Mouse (Mus musculus): ENCODE results near the gene Rptor.

Gene Rptor

DNA sequence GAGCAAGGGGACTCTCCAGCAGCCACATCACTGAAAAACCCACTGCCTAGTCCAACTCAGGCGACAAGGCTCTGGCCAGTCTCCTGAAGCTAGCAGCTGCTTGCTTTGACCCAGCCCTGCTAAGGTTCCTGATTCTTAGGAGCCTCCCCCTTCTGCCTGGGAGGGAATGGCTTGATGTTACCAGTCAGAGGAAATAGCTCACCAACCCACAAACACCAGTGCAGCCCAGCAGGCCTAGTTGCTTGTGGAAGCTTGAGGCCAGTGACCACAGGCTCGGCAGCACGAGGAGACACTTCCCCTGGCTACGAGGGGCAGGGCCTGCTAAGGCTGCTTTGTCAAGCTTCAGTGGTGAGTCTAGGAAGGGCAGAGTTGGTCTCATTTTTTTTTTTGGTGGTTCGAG is 322.5 kb downstream of the Rptor start:
- no peak for DNase-seq (ENCODE audit: extremely low spot score, low spot score)

DNA sequence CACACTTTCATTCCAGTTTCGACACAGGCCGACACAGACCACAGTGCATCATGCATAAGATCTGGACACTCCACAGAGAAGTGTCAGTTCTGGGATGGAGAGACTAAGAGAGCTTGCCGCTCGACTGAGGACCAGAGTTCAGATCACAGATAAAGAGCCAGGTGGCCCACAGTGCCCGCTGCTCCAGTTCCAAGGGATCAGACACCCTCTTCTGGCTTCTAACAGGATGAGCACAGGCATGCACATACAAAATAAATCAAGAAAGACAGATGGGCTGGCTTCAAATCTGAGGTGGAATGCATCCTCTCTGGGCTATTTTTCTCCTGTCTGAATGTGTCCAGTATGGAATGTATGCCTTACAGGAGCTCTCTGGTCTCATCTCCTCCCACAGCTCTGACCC is 324.1 kb downstream of the Rptor start:
- DNase-seq (ENCODE audit: extremely low spot score, low spot score), result no peak

DNA sequence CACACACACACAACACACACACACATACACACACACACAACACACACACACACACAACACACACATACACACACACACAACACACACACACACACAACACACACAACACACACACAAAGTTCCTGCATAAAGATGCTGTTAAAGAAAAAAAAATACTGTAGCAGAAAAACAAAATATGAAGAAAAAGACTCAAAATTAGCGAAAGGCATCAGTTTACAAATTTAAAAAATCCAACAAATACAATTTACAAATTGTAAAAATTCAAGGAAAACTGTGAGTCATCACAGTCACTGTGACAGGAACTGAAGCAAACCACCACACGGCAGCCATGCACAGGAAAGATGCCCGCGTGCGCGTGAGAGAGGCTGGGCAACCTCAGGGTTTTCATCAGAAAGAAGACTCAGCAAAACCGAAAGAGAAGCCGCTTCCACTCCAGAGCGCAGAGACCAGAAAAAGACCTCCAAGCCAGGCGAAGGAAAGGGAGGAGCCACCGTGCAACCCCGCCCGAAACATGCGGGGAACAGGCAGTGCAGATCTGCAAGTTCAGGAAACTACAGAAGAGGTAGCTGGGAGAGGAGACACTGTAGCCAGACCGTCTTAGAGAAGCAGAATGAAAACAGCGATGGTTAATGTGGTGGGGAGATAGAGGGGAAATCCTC is 325.4 kb downstream of the Rptor start:
- DNase-seq (ENCODE audit: extremely low spot score, low spot score), result no peak

DNA sequence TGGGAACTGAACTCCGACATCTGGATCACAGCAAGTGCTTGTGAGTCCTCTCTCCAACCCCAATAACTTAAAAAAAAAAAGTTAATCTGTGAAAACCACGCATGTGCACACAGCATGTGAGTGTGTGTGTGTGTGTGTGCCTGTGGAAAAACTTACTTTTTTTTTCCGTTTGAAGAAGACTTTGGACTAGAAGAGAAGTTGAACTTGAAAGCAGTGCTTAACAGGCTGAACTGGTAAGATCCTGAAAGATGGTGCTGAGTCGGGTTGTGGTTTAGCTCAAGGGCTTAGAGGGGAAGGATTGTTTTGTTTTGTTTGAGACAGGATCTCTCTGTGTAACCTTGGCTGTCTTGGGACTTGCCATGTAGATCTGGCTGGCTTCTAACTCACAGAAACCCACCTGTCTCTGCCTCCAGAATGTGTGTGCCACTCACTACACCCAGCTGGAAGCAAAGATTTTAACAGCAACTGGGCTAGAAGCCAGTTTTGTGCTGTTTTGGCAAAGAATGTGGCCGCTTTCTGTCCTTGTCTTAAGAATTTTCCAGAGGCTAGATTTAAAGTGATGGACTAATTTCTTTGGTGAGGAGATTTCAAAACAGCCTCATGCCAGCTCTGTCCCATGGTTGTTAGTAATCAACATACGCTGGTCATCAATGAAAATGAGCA is 327.0 kb downstream of the Rptor start:
- DNase-seq (ENCODE audit: extremely low spot score, low spot score), result no peak

DNA sequence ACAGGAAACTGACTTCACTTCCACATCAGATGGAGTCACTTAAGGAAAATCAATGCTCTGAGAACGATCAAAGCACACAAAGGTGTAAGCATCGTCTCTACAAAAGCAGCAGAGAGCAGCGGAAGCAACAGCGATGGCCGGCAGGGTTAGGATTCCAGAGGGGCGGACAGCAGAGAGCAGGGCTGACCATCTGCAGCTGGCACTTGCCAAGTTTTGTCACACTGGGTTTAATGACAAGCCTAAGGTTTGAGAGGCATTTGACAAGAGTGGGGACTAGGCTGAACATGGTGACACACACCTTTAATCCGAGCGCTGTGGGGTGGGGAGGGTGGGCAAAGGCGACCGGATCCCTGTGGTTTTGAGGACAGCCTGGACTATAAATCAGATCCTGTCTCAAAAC is 329.1 kb downstream of the Rptor start:
- no peak for DNase-seq (ENCODE audit: extremely low spot score, low spot score)

DNA sequence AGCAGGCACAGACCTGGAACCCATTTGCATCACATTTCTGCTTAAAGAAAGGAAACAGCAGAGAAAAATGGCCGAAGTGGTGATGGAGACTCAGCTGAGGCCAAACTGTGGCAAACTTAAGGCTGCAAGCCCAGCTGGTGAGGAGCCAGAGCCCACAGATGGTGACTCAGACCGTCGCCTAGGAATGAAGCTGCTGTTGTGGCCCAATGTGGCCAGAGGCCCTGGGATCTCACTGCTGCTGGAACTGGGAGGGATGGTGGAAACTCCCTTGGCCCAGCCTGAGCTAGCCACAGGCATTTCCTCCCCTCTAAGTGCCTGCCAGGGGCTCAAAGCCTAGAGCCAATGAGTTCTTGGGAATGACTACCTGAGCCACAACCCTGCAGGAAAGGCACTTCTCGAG is 330.4 kb downstream of the Rptor start:
- no peak for DNase-seq (ENCODE audit: extremely low spot score, low spot score)

DNA sequence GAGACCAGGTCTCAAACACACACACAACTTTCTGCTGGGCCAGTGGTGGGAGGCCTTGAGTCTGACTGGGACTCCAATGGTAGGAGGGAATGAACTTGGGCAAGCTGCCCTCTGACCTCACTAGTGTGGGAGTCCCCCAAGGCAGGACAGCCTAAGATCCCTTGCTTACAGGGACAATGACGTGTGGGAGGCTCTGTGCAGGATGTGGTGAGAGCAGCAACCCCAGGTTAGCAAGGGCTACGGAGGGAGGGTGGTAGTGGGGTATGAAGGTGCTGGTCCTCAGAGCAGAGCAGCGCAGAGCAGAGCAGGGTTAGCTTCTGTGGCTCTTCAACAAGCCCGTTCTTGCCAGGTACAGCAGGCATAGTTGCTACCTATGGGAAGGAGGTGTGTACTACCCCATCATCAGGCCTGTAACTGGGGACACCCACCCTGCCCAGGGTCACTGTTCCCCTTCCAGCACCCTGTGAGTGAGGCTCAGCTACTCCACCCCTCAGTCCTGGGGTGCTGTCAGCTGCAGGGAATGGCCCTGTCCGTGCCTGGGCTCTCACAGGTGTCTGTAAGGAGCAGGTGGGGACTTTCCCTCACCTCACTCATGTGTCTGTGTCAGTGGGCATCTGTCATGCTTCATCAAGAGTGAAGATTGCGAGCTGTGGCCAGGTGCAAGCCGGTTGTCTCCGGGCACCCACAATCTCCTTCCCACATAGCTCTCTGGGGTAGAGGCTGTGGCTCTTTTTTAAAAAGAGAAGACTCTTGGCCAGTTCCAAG is 331.3 kb downstream of the Rptor start:
- no peak for DNase-seq (ENCODE audit: extremely low spot score, low spot score)

DNA sequence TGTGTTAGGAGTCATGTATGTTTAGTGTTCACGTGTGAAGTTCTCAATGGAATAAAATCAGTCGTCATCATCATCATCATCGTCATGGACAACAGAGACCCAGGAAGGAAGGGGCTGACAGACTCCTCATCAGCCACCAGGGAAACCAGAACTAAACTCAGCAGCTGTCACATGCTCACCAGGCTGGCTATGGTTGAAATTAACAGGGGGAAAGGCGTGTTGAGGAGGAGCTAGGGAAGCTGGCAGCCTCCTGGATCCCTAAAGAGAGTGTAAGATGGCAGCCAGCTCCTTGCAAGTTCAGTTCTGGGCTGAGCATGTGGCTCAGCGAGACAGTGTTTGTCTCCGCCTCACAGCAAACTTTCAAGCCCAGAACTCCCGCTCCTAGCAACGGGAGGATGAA is 332.1 kb downstream of the Rptor start:
- no peak for DNase-seq (ENCODE audit: extremely low spot score, low spot score)

DNA sequence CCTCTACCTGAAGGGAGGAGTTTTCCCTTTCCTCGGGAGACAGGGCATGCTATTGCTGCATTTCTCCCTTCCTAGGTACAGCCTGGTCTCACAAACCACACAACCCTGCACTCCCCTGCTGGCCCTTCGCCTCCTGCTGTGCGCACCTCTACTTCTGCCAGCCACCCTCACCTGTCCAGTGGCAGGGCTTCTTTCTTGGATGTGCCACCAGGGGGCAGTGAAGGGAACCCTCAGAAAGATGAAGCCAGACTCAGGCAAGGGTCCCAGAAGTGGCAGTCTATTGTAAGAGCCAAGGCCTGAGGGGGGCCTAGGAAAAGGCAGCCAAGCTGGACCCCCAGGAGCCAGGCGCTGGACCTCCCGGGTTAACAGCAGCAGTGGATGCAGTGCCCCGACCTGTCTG is 332.8 kb downstream of the Rptor start:
- peak; percentile 74 for DNase-seq (ENCODE audit: extremely low spot score, low spot score)

DNA sequence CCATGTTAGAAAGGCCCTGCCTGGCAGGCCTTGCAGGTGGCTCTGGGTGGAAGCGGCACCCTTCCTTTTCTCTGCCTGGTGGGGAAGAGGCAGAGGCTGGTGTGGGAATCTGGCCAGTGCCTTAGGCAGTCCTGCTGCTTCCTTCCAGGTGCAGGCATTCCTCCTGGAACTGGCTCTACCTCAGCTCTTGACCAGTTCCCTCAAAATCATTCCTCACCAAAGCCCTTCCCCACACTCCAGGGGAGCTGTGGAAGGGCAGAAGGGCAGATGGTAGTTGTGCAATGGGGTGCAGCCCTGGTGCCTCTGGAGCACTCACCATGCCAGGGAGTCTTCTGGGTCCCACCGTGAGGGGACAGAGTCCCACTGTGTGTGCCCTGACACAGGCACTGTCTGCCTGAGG is 333.8 kb downstream of the Rptor start:
- DNase-seq (ENCODE audit: extremely low spot score, low spot score), result no peak

DNA sequence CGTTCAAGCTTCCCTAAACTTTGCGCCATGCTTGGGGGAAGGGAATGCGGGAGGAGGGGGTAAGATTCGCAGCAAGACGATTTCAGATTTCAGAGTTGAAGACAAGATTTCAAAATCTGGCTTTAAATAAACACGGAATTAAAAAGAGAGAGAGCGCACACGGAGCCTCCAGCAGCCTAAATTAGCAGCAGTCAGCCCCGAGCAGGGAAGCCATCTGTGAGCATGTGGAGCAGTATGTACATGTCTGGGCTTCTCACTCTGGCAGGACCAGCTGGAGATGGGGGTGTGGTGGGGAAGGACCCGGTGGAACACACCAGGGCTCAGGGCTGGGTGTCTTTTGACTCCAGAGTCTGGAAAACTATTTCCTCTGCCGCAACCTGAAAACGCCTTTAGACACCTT is 334.5 kb downstream of the Rptor start:
- DNase-seq (ENCODE audit: extremely low spot score, low spot score), result no peak

DNA sequence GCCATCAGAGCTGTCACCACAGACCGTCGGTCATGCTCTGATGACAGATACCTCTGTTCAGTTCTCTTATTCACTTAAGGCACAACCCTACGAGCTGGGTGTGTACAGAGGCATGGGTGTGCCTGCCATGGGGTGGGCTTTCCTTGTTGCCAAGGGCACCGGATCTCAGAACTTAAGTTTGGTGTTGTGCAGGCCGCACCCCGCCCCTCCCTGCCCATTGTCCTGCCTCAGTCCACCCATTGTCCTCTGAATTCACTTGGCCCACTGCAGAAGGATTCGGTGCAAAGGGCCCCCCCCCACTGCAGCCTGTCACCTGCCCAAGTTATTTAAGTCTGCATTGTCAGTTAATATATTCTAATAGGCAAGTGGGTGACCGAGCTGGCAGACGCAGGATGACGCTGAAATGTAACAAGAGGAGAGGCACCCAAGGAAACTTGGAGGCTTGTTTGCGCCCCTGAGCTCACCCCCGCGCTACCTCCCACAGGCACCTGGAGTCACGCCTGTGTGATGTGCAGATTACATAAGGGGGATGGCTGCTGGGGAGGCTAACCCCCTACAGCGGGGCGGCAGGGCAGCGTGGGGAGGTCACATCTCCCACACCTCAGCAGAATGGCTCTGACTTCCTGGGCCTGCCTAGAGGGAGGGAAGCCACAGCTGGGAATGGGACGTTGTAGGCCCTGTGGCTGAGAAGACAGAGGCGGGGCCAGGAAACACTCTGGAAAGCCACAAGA is 335.2 kb downstream of the Rptor start:
- no peak for DNase-seq (ENCODE audit: extremely low spot score, low spot score)

DNA sequence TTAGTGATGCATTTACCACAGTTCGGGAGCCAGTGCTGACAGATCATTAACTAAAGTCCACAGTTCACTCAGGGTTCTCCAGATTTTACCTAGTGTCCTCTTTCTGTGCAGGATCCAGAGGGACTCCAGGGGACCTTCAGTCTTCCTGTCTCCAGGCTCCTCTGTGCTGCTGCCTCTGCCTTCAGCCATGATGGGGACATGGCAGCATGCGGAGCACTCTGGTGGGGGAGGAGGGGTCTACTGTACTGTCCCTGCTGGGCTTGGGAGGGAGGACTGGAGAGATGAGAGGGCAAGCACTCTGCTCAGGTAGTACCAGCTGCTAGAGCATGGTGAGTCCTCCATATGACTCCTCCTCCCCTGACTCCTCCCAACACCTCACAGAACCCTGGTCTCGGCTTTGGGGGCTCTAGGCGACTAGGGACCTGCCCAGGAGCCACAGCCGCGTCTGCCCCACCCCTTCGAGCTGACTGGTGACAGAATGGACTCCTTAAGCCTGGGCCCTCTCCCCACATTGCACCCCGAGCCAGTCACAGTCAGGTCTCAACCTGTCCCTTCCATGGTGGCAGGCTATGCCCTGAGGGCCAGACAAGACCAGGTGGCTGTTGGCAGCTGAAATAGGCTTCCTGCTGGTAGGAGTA is 336.5 kb downstream of the Rptor start:
- no peak for DNase-seq (ENCODE audit: extremely low spot score, low spot score)

DNA sequence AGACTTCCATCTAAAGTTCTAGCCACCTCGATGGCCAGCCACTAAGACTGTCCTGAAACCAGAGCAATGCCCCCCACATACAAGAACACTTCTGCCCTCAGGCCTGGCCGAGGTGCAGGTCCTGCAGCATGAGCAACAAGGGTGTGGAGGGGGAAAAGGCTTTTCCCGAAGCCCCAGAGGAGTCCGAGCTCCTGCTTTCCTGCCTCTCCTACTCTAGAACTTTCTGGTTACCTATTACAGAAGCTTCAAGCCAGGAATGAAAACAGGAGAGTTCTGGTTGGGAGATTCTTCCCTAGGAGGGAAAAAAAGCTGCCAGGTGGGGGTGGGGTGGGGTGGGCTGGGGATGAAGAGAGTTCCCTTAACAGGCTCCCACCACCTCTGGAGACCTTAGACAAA is 337.0 kb downstream of the Rptor start:
- no peak for DNase-seq (ENCODE audit: extremely low spot score, low spot score)

DNA sequence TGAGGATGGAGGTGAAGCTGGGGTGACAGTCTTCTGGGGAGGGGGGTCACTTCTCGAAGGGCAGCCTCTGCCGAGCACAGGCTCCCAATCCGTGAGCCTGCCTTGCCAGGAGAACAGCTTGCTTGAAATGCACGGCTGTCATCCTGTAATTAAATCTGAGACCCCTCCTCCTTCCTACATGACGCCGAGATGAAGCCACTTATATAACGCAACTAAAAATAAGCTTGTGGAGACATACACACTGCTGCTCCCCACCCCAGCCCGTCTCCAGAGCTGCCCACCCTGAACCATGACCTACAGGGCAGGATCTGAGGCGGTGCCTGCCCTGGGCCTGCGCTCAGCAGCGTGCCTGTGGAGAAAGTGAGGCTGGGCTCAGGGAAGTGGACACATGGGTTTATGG is 337.4 kb downstream of the Rptor start:
- no peak for DNase-seq (ENCODE audit: extremely low spot score, low spot score)

DNA sequence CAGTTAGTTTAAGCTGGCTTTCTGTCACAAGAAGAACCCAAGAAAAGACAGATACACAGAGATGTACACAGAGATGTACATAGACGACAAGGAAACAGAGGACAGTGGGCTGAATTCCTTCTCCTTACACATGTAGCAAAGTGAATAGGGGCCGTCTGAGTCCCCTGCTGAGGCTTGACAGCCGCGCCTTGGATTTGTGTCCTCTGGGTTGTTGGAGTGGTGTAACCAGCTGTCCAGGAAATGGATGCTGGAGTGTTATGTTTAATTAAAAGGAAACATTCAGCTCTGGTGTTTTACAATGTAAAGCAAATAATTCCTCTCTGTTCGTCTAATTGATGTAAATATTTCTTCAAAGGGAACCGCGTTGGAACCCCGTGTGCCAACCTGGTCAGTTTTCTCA is 339.1 kb downstream of the Rptor start:
- no peak for DNase-seq (ENCODE audit: extremely low spot score, low spot score)

DNA sequence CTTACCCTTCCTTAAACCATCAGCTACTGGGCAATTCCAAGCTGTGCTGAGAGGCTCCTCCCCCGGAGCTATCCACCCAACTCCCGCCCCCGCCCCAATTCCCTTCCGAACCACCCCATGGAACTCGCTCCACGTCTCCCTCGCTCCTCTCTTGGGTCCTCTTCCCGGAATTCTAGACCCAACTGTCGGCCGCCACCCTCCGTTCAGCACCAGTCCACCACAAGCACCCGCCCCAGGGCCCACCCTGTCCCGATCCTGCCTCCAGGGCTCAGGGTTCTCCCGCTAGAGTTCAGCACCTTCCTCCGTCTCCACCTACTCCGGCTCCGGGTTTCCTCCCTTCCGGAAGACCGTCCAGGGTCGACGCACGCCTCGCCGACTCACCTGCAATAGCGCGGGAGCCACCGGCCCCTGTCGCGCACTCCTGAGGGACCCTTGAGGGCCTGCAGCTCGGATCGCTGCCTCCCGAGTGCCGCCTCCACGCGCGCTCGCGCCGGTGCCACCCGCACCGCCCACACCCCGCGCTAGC is 339.6 kb downstream of the Rptor start:
- peak; percentile 82 for DNase-seq (ENCODE audit: extremely low spot score, low spot score)

DNA sequence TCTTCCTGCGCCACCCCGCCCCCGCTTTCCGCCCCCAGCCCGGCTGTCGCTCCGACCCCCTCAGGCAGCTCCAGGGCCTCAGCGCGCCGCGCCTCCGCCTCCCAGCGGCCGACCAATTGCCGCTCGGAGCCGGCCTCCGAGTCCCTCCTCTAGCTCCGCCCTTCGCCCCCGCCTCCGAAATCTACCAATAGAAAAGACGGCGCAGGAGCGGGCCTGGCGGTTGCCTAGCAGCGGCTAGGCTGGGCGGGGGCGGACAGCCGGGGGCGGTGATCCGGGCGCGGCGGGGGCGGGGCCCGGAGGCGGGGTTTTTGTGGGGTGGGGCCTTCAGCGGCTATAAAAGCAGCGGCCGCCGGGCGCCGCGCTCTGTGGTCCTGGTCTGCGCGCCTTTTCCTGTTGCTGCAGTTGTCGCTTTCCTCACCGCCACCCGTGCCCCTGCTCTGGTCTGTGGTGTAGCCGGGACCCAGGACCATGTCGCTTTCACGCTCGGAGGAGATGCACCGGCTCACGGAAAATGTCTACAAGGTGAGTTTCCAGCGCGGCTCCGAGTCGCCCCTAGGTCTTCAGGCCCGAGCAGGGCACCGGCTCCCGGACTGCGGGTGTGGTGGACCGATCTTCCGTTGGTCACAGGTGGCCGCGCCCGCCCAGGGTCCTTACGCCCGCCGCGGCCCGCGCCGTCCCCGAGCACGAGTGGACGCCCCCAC is 340.2 kb downstream of the Rptor start, which contains the start of gene Baiap2:
Gene Baiap2, plus strand, starts transcription at position 37 of the 701 bp plus-strand sequence.
- DNase-seq (ENCODE audit: extremely low spot score, low spot score), result peak; percentile 99

DNA sequence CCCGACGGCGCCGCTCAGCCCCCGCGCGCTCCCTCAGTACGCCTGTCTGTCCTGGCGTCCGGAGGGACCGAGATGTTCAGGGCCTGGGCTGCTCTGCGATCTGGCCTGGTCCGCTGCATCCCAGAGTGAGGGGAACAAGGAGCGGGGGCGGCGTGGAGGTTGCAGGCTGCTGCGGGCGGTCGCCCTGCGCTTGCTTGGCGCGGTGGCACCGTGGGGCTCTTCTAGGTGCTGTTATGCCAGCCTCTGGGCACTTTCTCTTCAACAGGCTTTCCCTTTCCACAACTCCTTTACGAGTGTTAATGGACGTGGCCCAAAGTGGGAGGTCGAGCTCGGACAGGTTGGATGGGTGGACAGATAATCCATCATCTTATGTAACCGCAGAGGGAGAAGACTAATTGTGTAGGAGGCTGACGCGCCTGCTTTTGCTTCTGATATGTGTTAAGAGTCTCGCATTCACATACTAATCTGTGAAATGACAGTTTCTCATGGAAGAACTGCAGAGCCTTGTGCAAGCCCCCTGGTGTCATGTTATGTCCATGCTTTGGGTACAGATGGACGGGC is 340.8 kb downstream of the Rptor start:
- no peak for DNase-seq (ENCODE audit: extremely low spot score, low spot score)

DNA sequence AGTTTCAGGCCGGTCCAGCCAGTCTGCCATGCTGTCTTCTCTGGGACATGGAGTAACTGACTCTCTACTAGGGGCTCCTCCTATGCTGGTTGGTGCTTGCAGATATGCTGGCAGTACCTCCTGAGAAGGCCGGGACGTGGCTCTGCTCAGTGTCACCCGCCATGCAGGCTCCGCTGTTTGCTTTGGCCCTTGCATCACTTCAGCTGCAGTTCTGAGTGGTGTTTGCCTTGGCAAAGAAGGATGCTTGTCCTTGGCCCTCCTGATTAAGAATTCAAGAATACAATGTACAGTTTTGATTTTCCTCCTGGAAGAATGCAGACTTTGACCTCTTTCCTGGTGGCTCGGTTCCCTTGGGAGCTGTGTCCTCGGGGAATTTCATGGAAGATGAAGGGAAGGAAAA is 342.6 kb downstream of the Rptor start:
- DNase-seq (ENCODE audit: extremely low spot score, low spot score), result no peak

Data from neural tube, embryonic 10.5 days (tissue).